Mouse (Mus musculus): ENCODE measurements around the gene Gdf11.

The Gdf11 gene

GRCm38 (mm10) chr10:128892246-128892645 is 728 bp upstream of the Gdf11 start:
- DNase-seq (ENCODE audit: low spot score), result no peak

DNA sequence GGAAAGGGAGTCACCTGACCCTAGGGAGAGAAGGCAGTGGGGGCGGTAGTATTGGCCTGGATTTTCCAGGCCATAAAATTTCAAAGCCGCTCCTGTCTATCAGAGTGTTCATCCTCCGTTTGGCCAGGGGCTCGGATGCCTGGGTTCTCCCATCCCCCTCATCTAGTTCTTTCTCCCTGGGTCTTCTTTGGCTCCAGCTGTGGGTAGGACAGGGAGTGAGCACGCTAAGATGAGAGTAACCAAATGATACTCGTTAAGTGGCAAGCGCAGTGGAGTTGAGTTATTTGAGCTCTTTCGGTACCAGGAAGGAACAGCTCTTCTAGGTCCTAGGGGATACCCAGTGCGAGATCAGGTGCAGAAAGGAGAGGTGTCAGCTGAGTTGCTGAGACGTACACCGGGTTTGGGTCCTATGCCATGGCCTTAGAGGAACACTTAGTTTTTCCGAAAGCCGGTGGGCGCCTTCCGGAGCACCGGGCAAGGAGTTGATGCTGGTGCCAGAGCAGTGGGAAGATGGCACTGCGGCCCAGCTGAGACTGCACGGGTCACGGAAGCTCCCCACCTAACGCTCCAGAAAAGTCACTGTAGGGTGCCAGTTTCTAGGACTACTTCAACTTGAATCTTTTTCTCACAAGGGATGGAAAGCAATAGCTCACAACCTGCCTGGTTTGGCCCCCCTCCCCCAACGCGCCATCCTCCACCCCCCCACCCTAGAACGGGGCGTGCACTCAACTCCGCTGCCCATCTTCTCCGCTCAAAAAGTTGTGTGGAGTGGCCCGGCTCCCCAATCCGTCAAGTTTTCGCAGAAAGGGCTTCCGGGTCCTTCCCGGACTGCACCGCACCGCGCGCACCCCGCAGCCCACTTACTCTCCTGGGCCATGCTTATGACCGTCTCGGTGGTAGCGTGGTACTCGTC is 879 bp downstream of the Gdf11 start:
- DNase-seq (ENCODE audit: low spot score), result no peak

GRCm38 (mm10) chr10:128889846-128890245 is 1.7 kb downstream of the Gdf11 start:
- no peak for DNase-seq (ENCODE audit: low spot score)

DNA sequence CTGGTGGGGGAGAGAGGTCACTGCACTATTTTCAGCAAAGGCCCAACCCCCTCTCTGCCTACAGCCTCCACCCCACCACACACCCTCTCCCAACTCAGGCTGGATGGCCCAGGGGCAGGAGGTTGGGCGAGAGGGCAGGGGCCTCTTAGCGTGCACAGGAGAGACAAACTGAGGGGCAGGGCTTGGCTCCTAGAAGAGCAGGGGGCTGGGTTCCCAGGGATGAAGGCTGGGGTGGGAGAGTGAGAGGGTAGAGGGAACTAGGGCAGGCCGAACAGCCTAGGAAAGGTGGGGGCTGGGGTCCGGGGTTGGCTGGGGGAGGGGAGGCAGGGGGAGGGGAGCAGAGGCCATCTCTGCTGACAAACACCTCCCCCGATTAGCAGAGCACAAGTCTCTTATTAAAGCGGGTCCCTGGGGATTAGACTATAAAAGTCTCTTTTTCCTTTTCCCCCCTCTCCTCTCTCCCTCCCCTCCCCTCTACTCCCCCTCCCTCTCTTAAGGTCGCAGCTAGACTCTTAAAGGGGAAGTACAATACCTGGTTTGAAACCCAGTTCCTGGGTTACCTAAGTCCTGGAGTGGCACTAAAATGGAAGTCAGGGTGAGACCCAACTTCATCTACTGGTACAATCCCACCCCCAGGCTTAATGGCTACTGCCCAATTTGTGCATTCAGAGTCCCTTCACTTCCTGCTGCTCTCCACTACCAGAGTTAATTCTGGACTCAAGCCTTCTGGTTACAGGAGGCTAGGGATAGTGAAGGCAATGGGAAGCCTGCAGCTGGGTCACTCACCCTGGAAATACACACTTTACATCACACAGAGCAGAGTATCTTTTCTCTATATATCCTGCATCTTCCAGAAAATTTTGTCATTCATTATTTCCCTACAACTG is 2.3 kb downstream of the Gdf11 start:
- DNase-seq (ENCODE audit: low spot score), result no peak

DNA sequence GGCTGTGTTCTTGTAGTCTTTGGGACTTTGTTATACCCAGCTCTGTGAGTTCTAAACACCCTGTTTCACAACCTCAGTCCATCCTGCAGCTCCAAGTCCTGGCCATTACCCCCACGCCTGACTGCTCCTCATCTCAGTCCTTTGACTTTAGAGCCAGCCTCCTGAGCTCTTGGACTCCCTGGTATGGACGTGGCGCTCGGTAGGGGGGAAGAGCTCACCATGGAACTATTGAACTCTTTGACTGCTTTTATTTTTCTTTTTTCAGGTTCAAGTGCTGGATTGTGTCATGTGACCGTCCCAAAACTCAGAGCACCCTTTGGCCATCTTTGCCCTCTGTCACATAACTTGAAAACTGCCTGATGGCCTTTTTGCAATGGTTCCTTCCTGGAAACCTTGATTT is 9.5 kb downstream of the Gdf11 start:
- DNase-seq (ENCODE audit: low spot score), result no peak

GRCm38 (mm10) chr10:128878811-128879210 is 12.7 kb downstream of the Gdf11 start:
- no peak for DNase-seq (ENCODE audit: low spot score)

DNA sequence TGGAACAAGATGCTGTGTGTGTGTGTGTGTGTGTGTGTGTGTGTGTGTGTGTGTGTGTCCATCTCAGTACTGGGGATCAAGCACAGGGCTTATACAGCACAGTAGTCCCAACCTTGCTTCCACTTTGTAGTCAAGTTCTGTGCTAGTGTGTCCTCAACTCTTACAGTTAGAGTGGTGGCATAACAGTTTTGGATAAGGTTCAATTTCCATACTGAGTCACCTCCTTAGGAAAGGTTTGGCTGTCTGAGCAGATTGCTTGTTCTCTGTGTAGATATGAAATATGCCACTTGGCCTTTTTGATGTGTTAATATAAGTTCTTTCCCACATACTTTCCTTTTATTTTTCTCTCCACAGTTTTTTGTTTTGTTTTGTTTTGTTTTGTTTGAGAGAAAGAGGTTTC is 13.2 kb downstream of the Gdf11 start:
- DNase-seq (ENCODE audit: low spot score), result no peak

GRCm38 (mm10) chr10:128870341-128870740 is 21.2 kb downstream of the Gdf11 start:
- no peak for DNase-seq (ENCODE audit: low spot score)

GRCm38 (mm10) chr10:128866518-128866917 is 25.0 kb downstream of the Gdf11 start:
- no peak for DNase-seq (ENCODE audit: low spot score)

- DNase-seq (ENCODE audit: low spot score), result no peak
Observed at GRCm38 (mm10) chr10:128866042-128866441, 25.5 kb downstream of the Gdf11 start.

GRCm38 (mm10) chr10:128861176-128861575 is 30.3 kb downstream of the Gdf11 start:
- DNase-seq (ENCODE audit: low spot score), result no peak

DNA sequence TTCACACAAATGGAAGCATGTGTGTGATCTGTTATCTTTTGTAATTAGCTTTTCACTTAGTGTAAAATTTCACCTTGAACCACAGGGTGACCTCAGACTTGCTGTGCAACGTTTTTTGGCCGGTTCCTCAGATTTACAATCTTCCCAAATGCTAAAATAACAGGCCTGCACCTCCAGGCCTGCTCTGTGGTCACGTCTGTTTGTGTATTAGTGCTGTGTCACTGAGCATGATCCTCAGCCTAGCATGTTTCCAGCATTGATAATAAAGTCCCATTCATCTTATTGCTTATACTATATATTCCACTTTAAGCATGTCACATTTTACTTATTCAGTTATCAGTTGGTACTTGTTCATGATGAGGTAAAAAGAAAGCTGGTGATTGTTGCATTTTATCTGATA is 41.2 kb downstream of the Gdf11 start:
- DNase-seq (ENCODE audit: low spot score), result no peak

GRCm38 (mm10) chr10:128848426-128848825 is 43.1 kb downstream of the Gdf11 start:
- no peak for DNase-seq (ENCODE audit: low spot score)

GRCm38 (mm10) chr10:128846664-128847063 is 44.9 kb downstream of the Gdf11 start:
- no peak for DNase-seq (ENCODE audit: low spot score)

- DNase-seq (ENCODE audit: low spot score), result no peak
Observed at GRCm38 (mm10) chr10:128845516-128845915, 46.0 kb downstream of the Gdf11 start.

- DNase-seq (ENCODE audit: low spot score), result no peak
Observed at GRCm38 (mm10) chr10:128843260-128843659, 48.3 kb downstream of the Gdf11 start.

DNA sequence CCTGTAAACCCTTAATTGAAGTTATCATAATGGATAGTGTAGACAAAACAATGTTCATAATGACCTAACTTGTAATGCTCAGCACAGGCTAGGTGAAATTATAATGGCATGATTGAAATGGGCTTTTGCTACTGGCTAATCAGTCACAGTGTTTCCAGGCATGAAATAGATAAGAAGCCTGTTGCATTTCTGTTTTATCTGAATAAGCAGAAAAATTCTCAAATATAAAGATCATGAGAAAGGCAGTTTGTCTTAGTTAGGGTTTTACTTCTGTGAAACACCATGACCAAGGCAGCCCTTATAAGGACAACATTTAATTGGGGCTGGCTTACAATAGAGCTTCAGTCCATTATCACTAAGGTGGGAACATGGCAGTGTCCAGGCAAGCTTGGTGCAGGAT is 50.9 kb downstream of the Gdf11 start:
- no peak for DNase-seq (ENCODE audit: low spot score)

- no peak for DNase-seq (ENCODE audit: low spot score)
Observed at GRCm38 (mm10) chr10:128839434-128839833, 52.1 kb downstream of the Gdf11 start.

- no peak for DNase-seq (ENCODE audit: low spot score)
Observed at GRCm38 (mm10) chr10:128837400-128837799, 54.1 kb downstream of the Gdf11 start.
